Mouse (Mus musculus) leukemia stem cell, adult 10-12 weeks (primary cell): ENCODE measurements around the gene Ror2. TPM values are rescaled to one million over a fixed set of nuclear protein-coding genes. Genes with fewer than 3 reads are reported as not detected.

Source experiments
- polyA plus RNA-seq: library from polyadenylated mRNA; stranded (reverse); fragments of >175 nt; gene quantifications from 2 replicates; pipeline ENCODE4 v1.2.3, GENCODE M21; 2012; ENCODE audit warnings: low replicate concordance

Gene Ror2
- 0.14 and 0.18 TPM in 2 replicates for polyA plus RNA-seq

DNA sequence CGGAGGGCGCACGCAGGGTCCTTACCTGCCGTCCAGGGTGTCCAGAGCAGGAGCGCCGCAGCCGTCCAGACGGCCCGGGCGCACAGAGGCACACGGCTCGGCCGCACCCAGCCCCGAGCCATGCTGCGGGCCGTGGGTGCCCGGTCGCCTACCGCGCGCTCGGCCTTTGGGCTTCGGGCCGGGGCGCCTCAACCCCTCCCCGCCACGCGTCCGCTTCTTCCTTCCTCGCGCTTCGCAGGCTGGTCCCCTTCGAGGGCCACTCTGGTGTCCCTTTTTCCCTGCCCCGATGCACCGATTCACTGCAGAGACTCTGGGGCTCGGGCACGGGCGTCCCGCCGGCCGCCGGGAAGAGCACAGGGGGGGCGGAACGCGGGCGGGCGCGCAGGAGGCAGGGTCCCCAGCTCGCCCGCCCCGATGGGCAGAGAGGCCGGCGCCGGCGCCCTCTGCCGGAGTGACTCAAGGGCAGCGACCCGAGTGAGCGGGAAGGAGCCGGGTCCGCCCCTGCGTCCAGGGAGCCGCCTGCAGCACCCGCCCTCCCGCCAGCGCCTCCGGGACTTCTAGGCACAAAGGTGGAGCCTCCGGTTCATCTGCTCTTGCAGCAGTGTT lies at the start of gene Ror2:
Ror2 (minus strand) TSS at position 369 of the 606 bp plus-strand sequence.

Other genes with a start within 250 kb of the Ror2 start
- gene Sptlc1, start 91.3 kb upstream of the Ror2 start, polyA plus RNA-seq: 2.5 and 3.5 TPM in 2 replicates
- gene Msx2, start 186.9 kb upstream of the Ror2 start, polyA plus RNA-seq: not detected in 2 replicates